Mouse (Mus musculus) embryonic facial prominence, embryonic 10.5 days (tissue): ENCODE measurements at regions not wholly inside any gene's neighbourhood (a gene's known extent, or its start where the extent isn't known, plus 50 kb on each side); places are given as distances from the start of the nearest gene placed in this dataset.

Experiments
- DNase-seq: peaks from one replicate; pipeline ENCODE4 v3.0.0-alpha.2; 2017; ENCODE audit warnings: low spot score
- H3K27ac ChIP-seq: fragments of 300-500 bp; sonication (generic); replicated peaks from 2 replicates; pipeline ENCODE4 v1.5.1; 2016; ENCODE audit warnings: mild to moderate bottlenecking
- H3K27me3 ChIP-seq: fragments of 300-500 bp; sonication (generic); replicated peaks from 2 replicates; pipeline ENCODE4 v1.6.1; 2016; ENCODE audit warnings: low read depth, mild to moderate bottlenecking; ENCODE audit not compliant: poor library complexity, severe bottlenecking
- H3K36me3 ChIP-seq: fragments of 300-500 bp; sonication (generic); replicated peaks from 2 replicates; pipeline ENCODE4 v1.6.1; 2016; ENCODE audit warnings: mild to moderate bottlenecking, moderate library complexity
- H3K4me1 ChIP-seq: fragments of 300-500 bp; sonication (generic); 2 replicates; pipeline ENCODE4 v1.6.1; 2016
- H3K4me3 ChIP-seq: fragments of 300-500 bp; sonication (generic); 2 replicates; pipeline ENCODE4 v1.5.1; 2016; ENCODE audit warnings: mild to moderate bottlenecking, moderate library complexity
- H3K9me3 ChIP-seq: fragments of 300-500 bp; sonication (generic); 2 replicates; pipeline ENCODE4 v1.6.1; 2016; ENCODE audit warnings: mild to moderate bottlenecking
- WGBS: fragments of 180-500 bp; shearing (Covaris S2); methylation state at CpG from one replicate; pipeline ENCODE4 v1.1.7; 2016; 5-methylcytosine and 5-hydroxymethylcytosine counted together

GRCm38 (mm10) chrX:53976273-53977135, 179.0 kb upstream of the Xlr start:
- DNase-seq: peak; percentile 48
- Histone ChIP-seq H3K4me1 (no peaks in the 10 kb centered on the region), H3K36me3 (no peaks in the 10 kb centered on the region), H3K27me3 (peaks cover 28% of the 10 kb centered on the region), H3K27ac (no peak overlapping the region), H3K9me3 (peaks cover 3% of the 10 kb centered on the region; the same call in 1 of the 2 replicates), H3K4me3 (peak overlapping the region; percentile 55)
- WGBS: 19% methylated on average over 38 of the region's 42 CpGs

GRCm38 (mm10) chrX:53975545-53976272, 178.2 kb upstream of the Xlr start:
- peak; percentile 29 for DNase-seq

GRCm38 (mm10) chrX:53974732-53975544, 177.4 kb upstream of the Xlr start:
- Histone ChIP-seq H3K36me3 (no peaks in the 10 kb centered on the region), H3K27ac (no peak overlapping the region), H3K4me3 (peak overlapping the region; percentile 55), H3K4me1 (no peaks in the 10 kb centered on the region), H3K9me3 (peaks cover 3% of the 10 kb centered on the region; the same call in 1 of the 2 replicates), H3K27me3 (peaks cover 28% of the 10 kb centered on the region)
- peak; percentile 47 for DNase-seq
- WGBS: 16% methylated on average over 52 of the region's 52 CpGs

More at GRCm38 (mm10) chrX:53975545-53976272, 178.2 kb upstream of the Xlr start:
- WGBS: 19% methylated on average over 28 of the region's 28 CpGs
- Histone ChIP-seq H3K27me3 (peaks cover 28% of the 10 kb centered on the region), H3K4me1 (no peaks in the 10 kb centered on the region), H3K4me3 (peak overlapping the region; percentile 55), H3K9me3 (peaks cover 3% of the 10 kb centered on the region; the same call in 1 of the 2 replicates), H3K36me3 (no peaks in the 10 kb centered on the region), H3K27ac (no peak overlapping the region)
